Comparison of ENCODE assay signal across 8 mouse cellular contexts in genomic region chr1:189495386-189496150, GRCm38 (mm10).
A peak's percentile ranks its signal among the peaks of the same experiment; 100 is the strongest.
DNase-seq lines count a peak whose midpoint lies in the region; TF ChIP-seq lines count a peak whose summit lies in the region.

No protein-coding gene starts in this region.

- H3K4me1 ChIP-seq in forebrain, embryonic 10.5 days: peaks cover 16% of the 10 kb centered on the region

- no peaks in the 10 kb centered on the region for H3K9me3 ChIP-seq in forebrain, embryonic 10.5 days

- peak overlapping the region; percentile 2; the same call in 1 of the 2 replicates for H3K27ac ChIP-seq in left cerebral cortex, adult 2 months
- H3K27ac ChIP-seq in forebrain, embryonic 10.5 days: no peak overlapping the region

- WGBS in forebrain, embryonic 10.5 days: 84% methylated on average over 11 of the region's 11 CpGs

- intact Hi-C loops in left cerebral cortex, adult 2 months (cut with DNase I): no loop called here

- H3K27me3 ChIP-seq in forebrain, embryonic 10.5 days (ENCODE audit: poor library complexity, severe bottlenecking): no peaks in the 10 kb centered on the region

- TF ChIP-seq CTCF in left cerebral cortex, adult 2 months (IDR thresholded peaks at IDR 0.05): no peak

- peak; percentile 12 to 63 for DNase-seq in adrenal gland, adult (ENCODE audit: inconsistent age in 2 of 2, low spot score in 1 of 2)
- DNase-seq in adrenal gland, postnatal 4 days (ENCODE audit: low spot score in 2 of 2): no peak
- peak; percentile 13 for DNase-seq in testis, postnatal 14 days (ENCODE audit: low spot score)
- DNase-seq in testis, postnatal 10 days (ENCODE audit: low spot score): no peak
- peak in 1 of 2 experiments; percentile 23 for DNase-seq in left cerebral cortex, adult 2 months (ENCODE audit: extremely low spot score in 1 of 2, low spot score in 2 of 2)
- DNase-seq in skeletal muscle tissue, adult 2 months (ENCODE audit: low read depth, low spot score): peak; percentile 42
- DNase-seq in retina, postnatal 1 day: no peak
- DNase-seq in forebrain, embryonic 10.5 days (ENCODE audit: extremely low spot score, low spot score): no peak

- no peaks in the 10 kb centered on the region for H3K36me3 ChIP-seq in forebrain, embryonic 10.5 days (replicated peaks)

- H3K4me3 ChIP-seq in left cerebral cortex, adult 2 months: no peak overlapping the region
- no peak overlapping the region for H3K4me3 ChIP-seq in forebrain, embryonic 10.5 days

Comparison
In these comparisons a context has a peak if more than half of its experiments do, and no peak if none do; other contexts are left out.
1. DNase-seq: peak in adrenal gland, adult (2 of 2), testis, postnatal 14 days (single experiment) and skeletal muscle tissue, adult 2 months (single experiment); none in adrenal gland, postnatal 4 days (0 of 2), testis, postnatal 10 days (single experiment), retina, postnatal 1 day (single experiment) and forebrain, embryonic 10.5 days (single experiment).